Mouse (Mus musculus): ENCODE results near the gene Exosc2.

The Exosc2 gene

DNA sequence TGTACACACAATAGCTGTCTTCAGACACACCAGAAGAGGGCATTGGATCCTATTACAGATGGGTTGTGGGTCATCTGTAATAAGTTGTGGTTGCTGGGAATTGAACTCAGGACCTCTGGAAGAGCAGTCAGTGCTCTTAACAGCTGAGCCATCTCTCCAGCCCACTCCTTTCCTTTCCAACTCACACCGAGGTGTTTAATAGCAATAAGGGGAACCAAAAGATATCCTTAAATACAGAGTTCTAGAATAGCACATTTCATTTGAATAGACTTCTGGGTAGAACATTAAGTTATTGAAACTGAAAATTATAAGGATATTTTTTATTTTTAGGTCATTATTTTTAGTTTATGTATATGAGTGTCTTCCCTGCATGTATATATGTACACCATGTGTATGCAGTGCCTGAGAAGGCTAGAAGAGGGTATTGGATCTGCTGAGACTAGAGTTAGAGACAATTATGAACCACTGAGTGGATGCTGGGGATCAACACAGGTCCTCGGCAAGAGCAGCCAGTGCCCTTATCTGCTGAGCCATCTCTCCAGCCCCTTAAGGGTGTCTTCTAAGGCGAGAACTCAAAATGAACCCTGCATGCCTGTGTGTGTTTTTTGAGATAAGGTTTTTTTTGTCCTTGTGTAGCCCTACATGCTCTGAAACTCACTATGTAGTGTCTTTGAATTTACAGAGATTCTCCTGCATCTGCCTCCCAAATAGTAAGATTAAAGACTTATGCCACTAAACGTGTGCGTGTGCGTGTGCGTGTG lies 54.4 kb downstream of the Exosc2 start:
- no peak for DNase-seq (ENCODE audit: low spot score in 2 of 2)

DNA sequence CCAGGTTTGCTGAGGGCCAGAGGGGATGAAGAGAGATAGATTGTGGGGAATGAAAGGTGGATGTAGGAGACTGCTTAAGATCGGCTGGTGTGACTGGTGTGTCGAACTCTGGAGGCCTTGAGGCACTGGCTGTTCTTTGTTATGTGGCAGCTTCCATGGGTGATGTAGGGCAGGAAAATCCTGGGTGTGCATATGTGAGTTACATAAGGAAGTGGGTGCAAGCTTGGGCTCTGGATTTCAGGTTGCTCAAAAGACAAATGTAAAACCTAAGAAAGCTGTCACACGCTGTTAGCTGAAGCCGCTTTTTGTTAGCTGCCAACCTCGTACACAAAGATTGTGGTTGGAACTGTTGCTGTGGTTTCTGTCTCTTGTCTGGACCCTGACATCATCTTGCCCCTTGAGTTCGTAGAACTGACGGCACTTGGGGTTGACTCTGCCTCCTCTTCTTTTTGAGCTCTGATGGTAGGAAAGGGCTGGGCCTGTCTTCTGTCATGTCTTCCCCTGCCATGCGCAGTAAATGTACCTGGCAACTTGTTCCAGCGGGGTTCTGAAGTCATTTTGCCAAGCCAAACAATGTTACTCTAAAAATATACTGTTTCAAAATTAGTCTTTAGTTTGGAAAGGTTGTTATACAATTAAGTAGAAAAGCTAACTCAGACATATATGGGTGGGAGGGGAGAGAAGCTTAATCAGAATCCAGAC lies 57.2 kb downstream of the Exosc2 start:
- DNase-seq (ENCODE audit: low spot score in 2 of 2): no peak

DNA sequence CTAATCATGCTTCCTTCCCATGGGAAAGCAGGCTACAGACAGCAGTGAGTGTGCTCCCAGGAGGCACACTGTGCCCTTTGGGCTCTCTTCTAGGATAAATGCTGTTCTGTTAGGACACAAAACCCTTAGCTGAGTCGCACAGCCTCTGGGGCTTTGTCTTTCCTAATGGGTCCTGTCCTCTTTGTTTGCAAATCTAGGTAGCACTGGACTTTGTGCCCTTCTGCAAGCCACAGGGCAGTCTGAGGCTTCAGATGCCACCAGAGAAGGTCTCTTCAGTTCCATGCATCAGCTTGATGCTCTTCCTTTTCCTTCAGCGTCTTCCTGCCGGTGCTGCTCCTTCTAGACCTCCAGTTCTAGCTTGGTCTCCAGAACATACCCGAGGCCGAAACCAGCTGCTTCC lies 60.1 kb downstream of the Exosc2 start:
- DNase-seq (ENCODE audit: low spot score in 2 of 2): no peak
